Mouse (Mus musculus) small intestine, adult 2 months (tissue): ENCODE data around the gene Olfm1.

Source experiments
- CTCF ChIP-seq: fragments of 200-500 bp; IDR thresholded peaks from 2 replicates; pipeline ENCODE4 v1.5.1; 2012; ENCODE audit warnings: low read depth, mild to moderate bottlenecking, control low read depth, inconsistent platforms, low read length, moderate library complexity, mixed read lengths; ENCODE audit not compliant: insufficient replicate concordance, insufficient read length; ENCODE audit errors: extremely low read depth
- POLR2A ChIP-seq: fragments of 200-500 bp; IDR thresholded peaks from 2 replicates; pipeline ENCODE4 v1.6.1; 2012; ENCODE audit warnings: low read depth, mild to moderate bottlenecking, control low read depth, inconsistent platforms, low read length, moderate library complexity

DNA sequence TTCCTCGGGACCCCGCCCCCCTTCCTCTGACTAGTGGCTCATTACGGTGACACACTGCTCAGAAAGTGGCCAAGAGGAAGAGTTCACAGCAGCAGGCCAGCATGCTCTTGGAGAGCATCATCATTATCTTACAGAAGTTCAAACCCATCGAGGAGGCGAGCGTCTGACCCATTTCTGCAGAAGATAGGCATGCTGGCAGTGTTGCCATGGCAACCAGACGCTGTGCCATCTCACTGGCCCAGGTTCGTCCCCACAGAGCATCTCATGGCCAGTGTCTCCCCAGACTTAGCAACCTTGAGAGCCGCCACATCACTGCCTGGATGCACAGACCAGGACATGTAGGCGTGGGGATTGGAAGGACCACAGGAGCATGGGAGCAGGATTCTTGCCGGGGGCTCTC is 54.3 kb downstream of the Olfm1 start:
- TF ChIP-seq CTCF, result no peak
- no peak for TF ChIP-seq POLR2A
